Mouse (Mus musculus) spleen, adult 2 months (tissue): Measurements from ENCODE around the gene Clec16a.

ENCODE experiments used
- CTCF ChIP-seq: fragments of 200-500 bp; IDR thresholded peaks from 2 replicates; pipeline ENCODE4 v1.5.1; 2011; ENCODE audit warnings: mild to moderate bottlenecking, inconsistent platforms; ENCODE audit not compliant: insufficient read depth, insufficient read length, insufficient replicate concordance; ENCODE audit errors: extremely low read depth
- POLR2A ChIP-seq: fragments of 200-500 bp; IDR thresholded peaks from 2 replicates; pipeline ENCODE4 v1.6.1; 2011; ENCODE audit warnings: low read depth, low read length, inconsistent platforms

DNA sequence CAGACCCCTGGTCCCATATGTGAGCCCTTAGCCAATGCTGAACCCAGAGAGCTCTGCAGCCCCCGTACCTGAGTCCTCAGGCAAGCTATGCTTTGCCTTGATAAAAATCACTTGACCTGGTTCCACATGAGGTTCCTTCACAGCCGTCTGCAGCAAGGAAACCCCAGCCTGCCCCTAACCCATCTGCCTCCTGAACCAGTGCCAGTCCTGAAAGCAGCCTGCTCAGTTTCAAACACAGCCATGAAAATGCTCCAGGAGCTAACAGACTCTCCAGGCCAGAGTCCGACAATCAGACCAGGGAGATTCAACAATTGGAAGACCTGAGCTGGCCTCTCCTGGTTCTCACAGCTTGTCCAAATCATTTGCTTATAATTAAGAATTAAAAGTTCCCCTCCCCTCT, 110.8 kb downstream of the Clec16a start:
- no peak for TF ChIP-seq CTCF
- no peak for TF ChIP-seq POLR2A
